Mouse (Mus musculus) lung, adult 2 months (tissue): ENCODE measurements around the gene Echs1. TPM values are rescaled to one million over a fixed set of nuclear protein-coding genes. Genes with fewer than 3 reads are reported as not detected.
"Not testable (repeated sequence)": the region's sequence is repeated elsewhere in the genome, so short reads cannot be mapped to it uniquely, and the experiment has no call there.

Source experiments
- DNase-seq: peaks from one replicate; pipeline ENCODE4 v3.0.0; 2022
- H3K4me1 ChIP-seq: fragments of 200-500 bp; 2 replicates; pipeline ENCODE4 v1.6.1; 2011; ENCODE audit warnings: low read length; ENCODE audit not compliant: control insufficient read depth, insufficient read depth
- H3K4me3 ChIP-seq: fragments of 200-500 bp; replicated peaks from 2 replicates; pipeline ENCODE3; 2011; ENCODE audit warnings: low read depth, mild to moderate bottlenecking, control low read depth, low read length; ENCODE audit errors: extremely low read depth
- CTCF ChIP-seq: fragments of 200-500 bp; IDR thresholded peaks from 2 replicates; pipeline ENCODE4 v1.5.1; 2011; ENCODE audit warnings: mild to moderate bottlenecking, low read length, control low read depth; ENCODE audit not compliant: insufficient read depth
- POLR2A ChIP-seq: fragments of 200-500 bp; IDR thresholded peaks from 2 replicates; pipeline ENCODE4 v1.6.1; 2011; ENCODE audit warnings: low read depth, mild to moderate bottlenecking, control low read depth, low read length, borderline replicate concordance; ENCODE audit errors: extremely low read depth
- WGBS: fragments of 180-500 bp; shearing (Covaris S2); methylation state at CpG from one replicate; pipeline ENCODE4 v1.1.7; 2018; 5-methylcytosine and 5-hydroxymethylcytosine counted together
- polyA plus RNA-seq: library from polyadenylated mRNA; depleted of rRNA; stranded (reverse); fragments of >200 nt; gene quantifications from 2 replicates; pipeline ENCODE4 v1.2.3, GENCODE M21; 2012

Echs1 gene
- polyA plus RNA-seq, 1 experiment = 62.4 TPM

GRCm38 (mm10) chr7:140137135-140138020 is 21.1 kb upstream of the Echs1 start, which contains the start of gene Mtg1:
Gene Mtg1 (plus strand): TSS chr7:140137564.
- TF ChIP-seq CTCF (no peak), POLR2A (peak; percentile 65; the same call in 1 of the 2 replicates)
- Histone ChIP-seq H3K4me3 (peak within 1 kb of the TSS; percentile 99), H3K4me1 (peaks cover 5% of the 10 kb centered on the region; the same call in 1 of the 2 replicates)
- DNase-seq = peak; percentile 98
- 3% methylated on average over 39 of the region's 39 CpGs for WGBS

DNA sequence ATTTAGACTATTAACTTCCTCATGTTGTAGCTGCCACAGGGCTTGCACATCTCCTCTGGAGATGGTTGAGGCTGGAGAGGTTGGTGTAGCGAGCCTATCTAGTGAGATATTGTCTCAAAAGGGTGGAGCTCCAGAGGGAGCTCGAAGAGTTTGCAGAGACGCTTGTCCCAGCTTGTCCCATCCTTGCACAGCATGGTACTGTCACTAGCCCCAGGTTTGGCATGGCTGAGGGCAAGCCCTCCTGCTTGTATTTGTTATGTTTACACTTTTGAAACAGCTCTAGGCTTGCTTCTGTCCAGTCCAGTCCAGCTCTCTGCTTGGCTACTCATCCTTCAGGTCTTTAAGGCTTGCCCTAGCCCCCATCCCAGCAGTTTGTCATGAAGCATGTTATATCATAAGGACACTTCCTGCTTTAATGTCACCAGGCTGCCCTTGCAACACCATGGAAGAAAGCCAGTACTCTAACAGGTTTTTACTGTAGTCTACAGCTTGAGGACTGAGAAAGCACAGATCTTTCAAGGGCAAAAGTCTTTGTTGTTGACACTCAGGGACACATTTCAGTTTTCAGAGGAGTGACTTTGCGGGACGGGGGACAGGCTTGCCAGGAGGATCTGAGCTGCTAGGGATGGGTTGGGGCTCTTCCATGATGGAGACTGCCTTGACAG is 19.0 kb upstream of the Echs1 start:
- 87% methylated on average over 5 of the region's 5 CpGs for WGBS
- H3K4me3 ChIP-seq = no peak overlapping the region
- no peak for DNase-seq
- TF ChIP-seq POLR2A = no peak
- TF ChIP-seq CTCF = no peak
- peaks cover 5% of the 10 kb centered on the region; the same call in 1 of the 2 replicates for H3K4me1 ChIP-seq

- whole genome bisulfite sequencing = 82% methylated on average over 7 of the region's 7 CpGs
- not testable (repeated sequence) for DNase-seq, H3K4me1 ChIP-seq
These were observed 17.8 kb upstream of the Echs1 start for GRCm38 (mm10) chr7:140134033-140134432.

DNA sequence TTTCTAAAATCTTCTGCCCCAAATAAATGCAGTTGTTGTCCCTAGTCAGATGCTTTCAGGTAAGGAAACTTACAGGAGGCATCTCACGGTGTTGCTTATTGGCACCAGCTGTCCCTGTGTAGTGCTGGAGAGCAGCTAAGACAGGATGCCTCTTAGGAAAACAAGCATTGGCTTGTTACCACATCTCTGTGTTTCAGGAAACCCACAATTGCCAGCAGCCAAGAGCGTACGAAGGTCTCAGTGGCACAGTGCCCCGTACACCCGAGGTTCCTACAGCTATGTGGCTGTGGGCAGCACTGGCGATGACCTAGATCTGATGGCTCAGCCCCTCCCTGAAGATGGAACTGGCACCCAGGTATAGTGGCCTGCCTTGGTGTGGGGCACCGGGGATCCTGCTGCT is 15.9 kb upstream of the Echs1 start:
- not testable (repeated sequence) for H3K4me3 ChIP-seq, H3K4me1 ChIP-seq, DNase-seq
- WGBS = 83% methylated on average over 7 of the region's 7 CpGs

More at GRCm38 (mm10) chr7:140134033-140134432, 17.8 kb upstream of the Echs1 start:
- H3K4me3 ChIP-seq = not testable (repeated sequence)

- TF ChIP-seq POLR2A = no peak
- no peak for TF ChIP-seq CTCF
- Histone ChIP-seq H3K4me1 (peaks cover 4% of the 10 kb centered on the region), H3K4me3 (no peak overlapping the region)
- 63% methylated on average over 2 of the region's 2 CpGs for WGBS
- DNase-seq = no peak
These were observed 11.6 kb upstream of the Echs1 start for GRCm38 (mm10) chr7:140127911-140128310.

- 68% methylated on average over 3 of the region's 3 CpGs for WGBS
- no peak for DNase-seq
- TF ChIP-seq CTCF = no peak
- TF ChIP-seq POLR2A = no peak
- peaks cover 4% of the 10 kb centered on the region for H3K4me1 ChIP-seq
- H3K4me3 ChIP-seq = no peak overlapping the region
These were observed 10.7 kb upstream of the Echs1 start for GRCm38 (mm10) chr7:140126934-140127333.

DNA sequence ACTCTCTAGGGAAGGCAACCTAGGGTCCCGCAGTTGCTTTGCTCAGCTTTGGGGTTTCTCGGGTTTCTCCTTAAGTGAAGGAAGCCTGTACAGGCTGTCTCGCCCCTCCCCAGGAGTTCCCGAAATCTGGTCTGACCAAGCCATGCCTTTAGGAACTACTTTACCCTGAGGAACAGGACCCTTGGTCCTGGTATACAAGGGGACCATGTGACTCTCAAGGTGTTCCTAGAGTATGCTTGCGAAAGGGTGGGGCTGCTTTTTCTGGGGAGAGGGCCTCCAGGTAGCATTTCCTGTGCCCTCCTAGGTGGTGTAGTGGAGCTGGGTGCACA is 9.7 kb upstream of the Echs1 start:
- Histone ChIP-seq H3K4me1 (peaks cover 4% of the 10 kb centered on the region), H3K4me3 (peak overlapping the region; percentile 70)
- WGBS = 8% methylated on average over 5 of the region's 5 CpGs
- DNase-seq = no peak
- TF ChIP-seq POLR2A = no peak
- TF ChIP-seq CTCF = no peak

DNA sequence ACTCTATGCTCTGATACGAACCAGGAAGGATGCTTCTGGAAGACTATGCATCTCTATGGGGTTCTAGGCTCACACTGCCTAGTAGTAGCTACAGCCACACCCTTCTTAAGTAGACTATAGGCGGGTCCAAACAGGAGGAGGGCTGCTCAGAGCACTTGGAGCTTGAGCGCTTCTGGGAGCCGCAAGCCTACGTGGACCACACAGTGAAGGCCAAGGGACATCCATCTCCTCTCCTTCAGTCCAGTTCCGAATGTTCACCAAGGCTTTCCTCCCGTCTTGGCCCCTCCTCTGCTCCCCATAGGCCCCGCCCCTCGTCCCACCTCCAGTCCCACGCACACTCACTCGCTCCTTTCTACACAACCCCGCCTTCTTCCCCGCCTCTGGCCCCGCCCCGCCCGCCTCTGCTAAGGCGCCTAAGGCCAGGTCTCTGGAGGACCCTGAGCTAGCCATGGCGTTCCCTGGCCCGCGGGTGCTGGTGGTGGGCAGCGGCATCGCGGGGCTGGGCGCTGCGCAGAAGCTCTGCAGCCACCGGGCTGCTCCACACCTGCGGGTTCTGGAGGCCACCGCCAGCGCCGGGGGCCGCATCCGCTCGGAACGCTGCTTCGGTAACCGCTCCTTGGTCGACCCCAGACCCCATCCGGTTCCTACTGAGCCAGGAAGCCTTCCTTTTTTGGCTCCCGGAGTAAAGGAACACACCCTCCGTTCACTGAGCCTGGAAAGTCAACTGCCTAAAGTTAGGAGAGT is 9.2 kb upstream of the Echs1 start:
- TF ChIP-seq CTCF (no peak), POLR2A (peak; percentile 36; the same call in 1 of the 2 replicates)
- under 1% methylated on average over 40 of the region's 40 CpGs for WGBS
- H3K4me3 ChIP-seq = peak overlapping the region; percentile 70
- peak; percentile 91 for DNase-seq
- H3K4me1 ChIP-seq = peaks cover 4% of the 10 kb centered on the region

DNA sequence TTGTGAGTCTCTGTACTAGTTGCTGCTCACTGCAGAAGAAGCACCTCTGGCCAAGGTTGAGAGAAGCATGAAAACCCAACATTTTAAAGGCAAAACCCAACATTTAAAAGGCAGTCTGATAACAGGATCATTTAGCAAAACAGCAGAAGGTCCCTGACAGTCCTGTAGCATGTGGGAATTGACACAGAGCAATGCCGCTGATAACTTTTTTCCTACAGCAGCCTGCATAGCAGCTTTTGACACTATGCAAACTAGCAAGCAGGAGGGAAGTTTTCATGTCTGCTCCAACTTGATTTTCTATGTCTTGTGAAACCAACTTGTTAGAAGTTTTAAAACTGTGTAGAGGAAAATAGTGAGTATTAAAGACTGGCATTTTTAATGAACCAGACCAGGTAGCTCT is 8.1 kb upstream of the Echs1 start:
- TF ChIP-seq POLR2A (no peak), CTCF (no peak)
- WGBS = 82% methylated on average over 1 of the region's 1 CpGs
- no peak for DNase-seq
- Histone ChIP-seq H3K4me3 (no peak overlapping the region), H3K4me1 (peaks cover 4% of the 10 kb centered on the region)
